Mouse (Mus musculus): Measurements from ENCODE around the gene Fbxo31.

Gene Fbxo31

DNA sequence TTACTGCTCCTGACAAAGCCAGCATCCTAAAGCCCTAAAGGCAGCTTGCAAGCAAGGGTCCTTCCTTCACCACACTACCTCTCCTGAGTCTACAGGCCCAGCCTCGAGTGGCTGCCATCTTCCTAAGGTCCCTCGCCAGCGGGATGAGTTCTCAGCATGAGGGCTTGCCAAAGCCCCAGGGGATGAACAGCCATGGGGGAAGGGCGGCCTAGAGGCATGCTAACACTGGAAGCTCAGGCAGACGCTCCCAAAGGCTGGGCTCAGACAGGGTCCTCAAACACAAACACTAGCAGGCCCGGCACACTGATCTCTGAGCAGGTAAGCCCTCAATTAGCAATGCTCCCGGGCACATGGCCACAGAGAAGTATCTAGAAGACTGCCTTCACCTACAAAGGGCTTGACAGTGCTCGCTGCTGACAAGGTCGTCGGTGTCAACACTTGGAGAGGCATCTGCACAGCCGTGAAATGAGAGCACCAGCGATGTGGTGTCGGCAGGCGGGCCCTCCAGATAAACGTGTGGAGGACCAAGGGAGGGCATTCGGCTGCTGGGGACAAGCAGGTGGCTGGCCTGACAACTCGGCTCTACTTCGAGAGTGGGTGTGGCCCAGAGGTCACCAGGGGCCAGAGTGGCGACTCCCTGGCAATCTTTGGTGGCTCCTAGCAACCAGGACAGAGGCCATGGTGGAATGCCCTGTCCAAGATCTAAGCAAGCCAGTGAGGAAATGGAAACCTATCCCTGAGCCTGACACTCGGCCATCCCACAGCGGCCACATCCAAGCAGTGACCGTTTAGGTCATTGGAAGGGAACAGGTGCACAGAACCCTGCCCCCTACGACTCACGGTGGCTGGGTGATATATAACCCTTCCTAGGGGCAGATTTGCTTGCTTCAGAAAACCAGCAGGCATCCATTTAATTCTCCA lies 27.3 kb downstream of the Fbxo31 start:
- no peak for DNase-seq

DNA sequence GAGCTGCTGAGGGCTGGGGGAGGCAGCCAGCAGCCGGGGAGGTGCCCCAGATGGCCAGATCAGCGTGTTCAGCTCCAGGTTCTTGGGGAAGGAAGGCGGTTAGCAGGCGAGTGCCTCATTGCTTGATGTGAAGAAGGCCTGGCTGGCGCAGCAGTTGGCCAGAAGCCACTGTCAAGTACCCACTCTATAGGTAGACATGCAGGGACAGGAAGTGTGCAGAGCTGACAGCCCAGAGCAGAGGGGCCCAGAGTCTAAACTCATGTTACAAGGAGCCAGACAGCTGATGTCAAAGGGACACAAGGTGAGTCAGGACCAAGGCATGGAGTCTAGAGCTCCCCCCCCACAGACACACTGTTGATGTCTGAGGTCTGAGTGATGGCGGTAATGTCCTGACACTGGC lies 28.6 kb downstream of the Fbxo31 start:
- no peak for DNase-seq

GRCm38 (mm10) chr8:121547132-121547531 lies 31.5 kb downstream of the Fbxo31 start:
- peak; percentile 72 to 73 for DNase-seq

- no peak for DNase-seq
These were observed 33.7 kb downstream of the Fbxo31 start for GRCm38 (mm10) chr8:121544936-121545335.

GRCm38 (mm10) chr8:121544276-121544785 lies 34.3 kb downstream of the Fbxo31 start, which contains the start of gene 1700018B08Rik:
Gene 1700018B08Rik, minus strand, starts transcription at chr8:121544320.
- no peak for DNase-seq

DNA sequence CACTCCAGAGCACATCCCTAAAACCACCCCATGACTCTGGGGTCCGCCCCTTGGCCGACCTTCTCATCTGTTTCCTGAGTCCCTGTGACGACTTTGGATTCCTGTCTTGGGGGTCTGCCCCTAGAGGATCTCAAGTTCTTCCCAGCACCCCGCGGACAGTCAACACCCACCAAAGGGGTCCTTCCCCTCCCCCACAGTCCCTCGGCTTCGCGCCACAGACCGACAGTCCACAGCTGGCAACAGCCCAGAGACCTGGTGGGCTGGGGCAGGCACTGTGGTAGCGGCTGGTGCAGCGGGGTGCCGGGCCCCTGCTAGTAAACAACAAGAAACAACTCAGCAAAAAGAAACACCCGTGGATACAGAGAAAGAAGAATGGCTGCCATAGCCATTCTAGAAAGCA lies 35.7 kb downstream of the Fbxo31 start:
- no peak for DNase-seq

DNA sequence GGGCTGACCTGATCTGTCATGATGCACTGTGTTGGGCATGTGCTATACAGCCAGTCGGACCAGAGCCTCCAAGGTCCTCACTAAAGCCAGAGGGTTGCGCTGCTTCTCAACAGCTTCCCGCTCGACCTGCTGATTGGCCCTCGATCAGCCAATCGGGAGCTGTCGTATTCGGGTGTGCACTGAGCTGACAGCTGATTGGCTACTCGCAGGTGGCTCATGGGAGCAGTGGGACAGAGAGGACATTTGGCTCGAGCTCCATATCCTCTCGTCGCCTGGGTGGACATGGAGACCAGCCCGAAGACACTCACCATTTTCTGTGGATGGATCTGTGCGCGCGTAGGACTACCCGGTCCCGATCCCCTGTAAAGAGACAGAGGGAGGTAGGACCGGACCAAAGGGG lies 36.7 kb downstream of the Fbxo31 start:
- no peak for DNase-seq

DNA sequence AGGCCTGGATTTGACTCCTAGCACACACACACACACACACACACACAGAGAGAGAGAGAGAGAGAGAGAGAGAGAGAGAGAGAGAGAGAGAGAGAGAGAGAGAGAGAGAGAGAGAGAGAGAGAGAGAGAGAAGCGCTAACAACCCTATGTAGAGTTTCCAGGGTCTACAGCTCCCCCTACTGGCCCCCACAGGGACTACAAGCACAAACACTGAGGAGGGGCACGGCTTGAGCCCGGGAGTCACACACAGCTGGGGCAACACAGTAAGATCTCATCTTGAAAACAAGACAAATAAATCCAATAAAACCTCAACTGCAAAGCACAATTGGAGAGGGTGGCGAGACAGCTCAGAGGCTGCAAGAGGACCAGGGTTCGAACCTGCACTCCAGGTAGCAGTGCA lies 46.2 kb downstream of the Fbxo31 start:
- peak; percentile 28 to 37 for DNase-seq

GRCm38 (mm10) chr8:121530639-121531038 lies 48.0 kb downstream of the Fbxo31 start:
- no peak for DNase-seq

GRCm38 (mm10) chr8:121528790-121529189 lies 49.8 kb downstream of the Fbxo31 start:
- DNase-seq = no peak

- DNase-seq = no peak
These were observed 50.9 kb downstream of the Fbxo31 start for GRCm38 (mm10) chr8:121527751-121528150.

DNA sequence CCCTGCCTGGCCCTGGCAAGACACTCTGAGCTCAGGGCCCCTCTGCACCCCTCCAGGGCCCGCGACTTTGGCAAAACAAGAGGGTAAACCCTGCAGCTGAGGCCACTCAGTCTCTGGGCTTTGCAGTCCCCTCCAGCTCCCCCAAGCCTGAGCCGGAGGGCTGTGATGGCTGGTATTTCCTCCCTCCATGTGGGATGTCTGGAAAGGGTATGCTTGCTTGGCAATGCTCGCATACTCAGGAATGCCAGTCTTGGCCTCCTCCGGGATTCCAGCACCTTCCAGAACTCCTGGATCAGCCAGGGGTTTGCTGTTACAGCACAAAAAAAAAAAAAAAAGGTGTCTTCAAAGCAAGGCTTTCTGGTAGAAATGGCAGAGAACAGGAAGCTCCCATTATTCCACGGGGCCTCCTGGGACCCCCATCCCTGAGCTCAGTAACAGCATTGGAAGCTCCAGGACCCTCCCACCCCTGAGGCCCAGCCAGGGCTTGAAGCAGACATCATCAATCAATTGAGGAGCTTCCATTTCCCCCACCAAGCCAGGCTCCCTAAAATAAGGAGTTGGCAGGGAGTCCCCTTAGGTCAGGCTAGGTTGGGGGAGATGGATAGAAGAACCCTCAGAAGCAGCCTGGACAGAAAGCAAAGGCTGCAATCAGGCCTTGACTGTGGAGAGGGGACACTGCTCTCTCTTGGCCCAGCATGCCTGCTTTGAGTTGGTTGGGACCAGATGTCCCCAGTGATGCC lies 51.6 kb downstream of the Fbxo31 start:
- no peak for DNase-seq

DNA sequence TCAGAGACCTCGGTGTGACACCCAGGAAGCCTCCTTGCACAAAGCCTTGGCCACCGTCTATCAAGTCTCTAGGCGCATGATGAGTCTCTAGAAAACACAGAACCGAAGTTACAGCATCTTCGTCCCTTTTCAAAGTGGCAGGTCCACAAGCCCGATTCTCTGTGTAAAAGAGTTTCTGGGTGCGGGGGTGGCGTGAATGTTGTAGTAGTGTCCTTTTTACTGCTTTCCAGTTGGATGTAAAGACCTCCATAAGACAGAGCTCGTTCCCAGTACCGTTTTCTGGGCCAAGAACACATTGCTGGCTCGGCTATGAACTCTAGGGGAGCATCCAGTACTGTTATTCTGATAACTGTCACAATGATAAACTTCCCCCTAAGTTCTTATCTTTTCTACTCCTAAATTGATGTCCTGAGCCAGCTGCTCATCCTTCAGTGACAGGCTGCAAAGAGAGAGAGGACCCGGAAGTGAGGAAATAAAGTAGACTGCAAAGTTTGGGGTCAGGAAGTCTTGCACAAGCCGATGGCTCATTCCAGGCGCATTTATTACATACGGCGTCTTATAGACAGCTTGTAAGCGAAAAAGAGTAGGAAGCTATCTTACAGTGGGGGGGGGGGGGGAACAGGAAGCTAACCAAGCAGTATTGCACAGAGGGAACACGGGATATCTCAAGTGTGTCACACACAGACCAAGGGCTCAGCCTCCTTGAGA lies 53.3 kb downstream of the Fbxo31 start:
- DNase-seq = no peak

DNA sequence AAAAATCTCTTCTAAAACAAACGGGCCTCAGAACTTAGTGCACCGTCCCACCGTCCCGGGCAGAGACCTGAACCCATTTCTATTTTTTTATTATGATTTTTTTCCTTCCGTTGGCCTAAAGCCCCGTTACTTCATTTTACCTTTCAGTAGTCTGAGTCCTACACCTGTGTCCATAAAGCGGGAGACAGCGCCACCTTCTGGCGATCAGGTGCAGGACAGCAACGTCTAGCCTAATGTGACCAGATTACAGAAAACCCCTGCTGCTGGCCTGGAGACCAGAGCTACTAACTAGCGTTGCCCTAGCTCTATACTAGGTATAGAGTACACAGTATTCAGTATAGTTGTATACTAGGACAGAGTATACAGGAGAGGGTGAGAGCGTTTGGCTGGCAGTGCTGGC lies 65.2 kb downstream of the Fbxo31 start:
- peak; percentile 47 to 60 for DNase-seq

DNA sequence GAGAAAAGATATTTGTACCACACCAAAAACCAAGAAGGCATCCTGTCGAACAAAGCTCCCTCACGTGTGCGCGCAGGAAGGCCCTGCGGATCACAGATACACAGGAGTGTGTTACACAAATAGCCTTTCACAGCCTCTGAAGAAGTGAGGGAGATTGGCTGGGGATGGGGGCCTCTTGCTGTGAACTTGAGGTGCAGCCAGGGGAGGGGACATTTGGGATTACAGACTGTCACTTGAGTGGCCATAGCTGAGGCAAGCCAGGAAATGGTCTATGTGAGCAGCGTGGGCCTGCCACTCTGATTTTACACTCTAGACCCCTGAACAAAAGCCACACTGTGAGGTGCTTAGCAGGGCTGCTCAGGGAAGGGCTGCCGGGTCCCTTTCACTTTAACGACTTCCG lies 66.9 kb downstream of the Fbxo31 start:
- DNase-seq = no peak
